Comparison of ENCODE assay signal across 23 mouse cellular contexts in the genomic region with DNA sequence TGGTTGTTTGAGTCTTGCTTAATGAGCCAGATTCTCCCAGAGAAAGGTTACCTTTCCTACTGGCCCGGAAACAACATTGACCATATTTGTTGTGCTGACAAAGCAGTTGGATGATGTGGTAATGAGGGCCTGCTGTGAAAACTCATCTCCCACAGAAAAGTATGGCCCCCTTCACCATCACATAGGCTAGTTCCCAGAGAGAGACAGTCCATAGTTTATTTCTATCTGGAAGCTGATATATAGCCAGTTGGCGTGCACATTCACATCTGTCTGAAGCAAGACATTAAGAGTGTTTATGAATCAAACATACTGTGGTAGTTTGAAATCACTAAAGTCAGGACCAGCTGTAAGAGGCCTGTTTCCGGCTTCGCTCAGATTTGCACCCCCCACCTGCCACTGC.
"Had no signal": no experiment of that assay in that cellular context is flagged by ENCODE, and none has a peak within 500 bp of the region (broad histone marks: within the 10 kb centered on the region; RNA-seq: fewer than 3 reads in every experiment).

No protein-coding gene starts in this region.

- H3K4me1 ChIP-seq: heart, embryonic 13.5 days; heart, embryonic 15.5 days; hindbrain, embryonic 13.5 days; hindbrain, embryonic 15.5 days; limb, embryonic 12.5 days had no signal

- H3K4me3 ChIP-seq: heart, adult 2 months; heart, embryonic 13.5 days; heart, embryonic 15.5 days; hindbrain, embryonic 13.5 days; hindbrain, embryonic 15.5 days; left cerebral cortex, adult 2 months; limb, embryonic 10.5 days; limb, embryonic 12.5 days had no signal

- H3K27me3 ChIP-seq: heart, embryonic 13.5 days; hindbrain, embryonic 13.5 days; hindbrain, embryonic 15.5 days; limb, embryonic 12.5 days had no signal

- ATAC-seq: forebrain, postnatal 0 days; hindbrain, postnatal 0 days; intestine, embryonic 16.5 days had no signal

- H3K27ac ChIP-seq: heart, adult 2 months; heart, embryonic 13.5 days; heart, embryonic 15.5 days; hindbrain, embryonic 13.5 days; hindbrain, embryonic 15.5 days; hindbrain, postnatal 0 days; left cerebral cortex, adult 2 months; limb, embryonic 10.5 days; limb, embryonic 12.5 days had no signal

- H3K4me2 ChIP-seq: heart, embryonic 11.5 days; heart, embryonic 13.5 days; heart, embryonic 15.5 days; hindbrain, embryonic 13.5 days; hindbrain, embryonic 15.5 days; limb, embryonic 12.5 days had no signal

- H3K36me3 ChIP-seq: heart, embryonic 13.5 days; heart, embryonic 15.5 days; hindbrain, embryonic 13.5 days; hindbrain, embryonic 15.5 days; limb, embryonic 10.5 days; limb, embryonic 12.5 days had no signal

- DNase-seq: forebrain, postnatal 0 days; gastrocnemius, postnatal 14 days; gastrocnemius, postnatal 36 days; heart, adult 11 months; heart, adult 2 months; heart, postnatal 14 days; heart, postnatal 36 days; kidney, adult 18-20 months; kidney, adult 8-10 months; kidney, postnatal 10 days; kidney, postnatal 25 days; kidney, postnatal 4 days; liver had no signal

- H3K9ac ChIP-seq: forebrain, postnatal 0 days; heart, embryonic 13.5 days; heart, embryonic 15.5 days; hindbrain, embryonic 13.5 days; hindbrain, embryonic 15.5 days; limb, embryonic 12.5 days had no signal

- H3K9me3 ChIP-seq: heart, embryonic 13.5 days; heart, embryonic 15.5 days; hindbrain, embryonic 13.5 days; hindbrain, embryonic 15.5 days; limb, embryonic 10.5 days; limb, embryonic 12.5 days had no signal
